Mouse (Mus musculus) hindbrain, embryonic 12.5 days (tissue): ENCODE results near the gene Mycbp2. TPM values are rescaled to one million over a fixed set of nuclear protein-coding genes. Genes with fewer than 3 reads are reported as not detected.

Experiments
- ATAC-seq: fragments of 200-750 bp; cut with Nextera tagmentation; 2 replicates; pipeline ENCODE4 v1.8.0; 2017; ENCODE audit warnings: moderate TSS enrichment; ENCODE audit not compliant: low FRiP score
- H3K27ac ChIP-seq: fragments of 300-500 bp; sonication (generic); 2 replicates; pipeline ENCODE4 v1.5.1; 2016; ENCODE audit warnings: mild to moderate bottlenecking
- H3K27me3 ChIP-seq: fragments of 300-500 bp; sonication (generic); 2 replicates; pipeline ENCODE4 v1.6.1; 2016; ENCODE audit warnings: mild to moderate bottlenecking
- H3K36me3 ChIP-seq: fragments of 300-500 bp; sonication (generic); 2 replicates; pipeline ENCODE4 v1.6.1; 2016; ENCODE audit warnings: mild to moderate bottlenecking
- H3K4me1 ChIP-seq: fragments of 300-500 bp; sonication (generic); 2 replicates; pipeline ENCODE4 v1.6.1; 2016
- H3K4me2 ChIP-seq: fragments of 300-500 bp; sonication (generic); replicated peaks from 2 replicates; pipeline ENCODE4 v1.6.1; 2016; ENCODE audit warnings: mild to moderate bottlenecking
- H3K4me3 ChIP-seq: fragments of 300-500 bp; sonication (generic); 2 replicates; pipeline ENCODE4 v1.5.1; 2016; ENCODE audit warnings: mild to moderate bottlenecking
- H3K9ac ChIP-seq: fragments of 300-500 bp; sonication (generic); 2 replicates; pipeline ENCODE4 v1.6.1; 2016; ENCODE audit warnings: mild to moderate bottlenecking, moderate library complexity
- H3K9me3 ChIP-seq: fragments of 300-500 bp; sonication (generic); replicated peaks from 2 replicates; pipeline ENCODE4 v1.6.1; 2016; ENCODE audit warnings: mild to moderate bottlenecking
- WGBS: fragments of 180-500 bp; shearing (Covaris S2); methylation state at CpG from one replicate; pipeline ENCODE4 v1.1.7; 2016; 5-methylcytosine and 5-hydroxymethylcytosine counted together
- polyA plus RNA-seq: library from polyadenylated mRNA; unstranded; fragments of >200 nt; fragmentation: Nextera tagmentation; extraction: Ambion mirVana; gene quantifications from 2 replicates; pipeline ENCODE4 v1.2.1, GENCODE M21; 2016

Gene Mycbp2
- 41.5 and 44.3 TPM in 2 replicates for polyA plus RNA-seq

DNA sequence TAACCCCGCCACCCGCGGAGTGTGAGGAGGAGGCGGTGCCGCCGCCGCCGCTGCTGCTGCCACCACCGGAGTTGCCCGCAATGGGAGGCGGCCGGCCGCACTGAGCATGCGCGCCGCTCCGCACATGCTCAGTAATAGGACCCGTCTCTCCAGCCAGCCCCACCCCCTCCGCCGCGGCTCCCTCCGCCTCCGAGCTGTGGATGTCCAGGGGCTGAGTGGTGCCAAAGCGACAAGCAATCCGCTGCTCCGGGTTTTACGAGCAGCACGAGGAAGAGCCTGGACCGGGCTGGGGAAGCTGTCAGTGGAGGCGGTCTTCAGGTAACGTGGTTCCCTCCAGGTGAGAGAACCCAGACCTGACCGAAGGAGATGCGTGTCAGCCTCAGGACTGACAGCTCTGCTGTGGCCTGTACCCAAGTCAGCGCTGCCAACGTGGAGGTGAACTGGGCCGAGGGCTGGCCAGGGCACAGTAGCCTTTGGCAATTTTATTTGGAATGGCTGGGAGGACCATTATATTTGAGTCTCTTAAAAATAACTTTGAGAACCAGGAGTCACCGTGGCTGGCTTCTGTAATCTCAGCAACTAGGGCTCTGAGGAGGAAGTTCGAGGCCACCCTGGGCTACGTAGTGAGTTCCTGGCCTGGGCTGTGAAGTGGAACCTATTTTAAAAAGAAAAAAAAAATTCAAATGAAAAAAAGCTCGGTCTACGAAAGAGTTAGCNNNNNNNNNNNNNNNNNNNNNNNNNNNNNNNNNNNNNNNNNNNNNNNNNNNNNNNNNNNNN lies at the start of gene Mycbp2:
Gene Mycbp2 (minus strand): TSS at position 86 of the 777 bp plus-strand sequence.
- H3K9me3 ChIP-seq: no peaks in the 10 kb centered on the region
- peak within 1 kb of the TSS; percentile 74 for H3K4me2 ChIP-seq
- peak; percentile 98 for ATAC-seq
- H3K27me3 ChIP-seq: no peaks in the 10 kb centered on the region
- peak within 1 kb of the TSS; percentile 82 for H3K4me3 ChIP-seq
- 5% methylated on average over 37 of the region's 41 CpGs for WGBS
- no peaks in the 10 kb centered on the region for H3K36me3 ChIP-seq
- H3K9ac ChIP-seq: peak within 1 kb of the TSS; percentile 89
- peaks cover 20% of the 10 kb centered on the region for H3K4me1 ChIP-seq
- peak within 1 kb of the TSS; percentile 98 for H3K27ac ChIP-seq

DNA sequence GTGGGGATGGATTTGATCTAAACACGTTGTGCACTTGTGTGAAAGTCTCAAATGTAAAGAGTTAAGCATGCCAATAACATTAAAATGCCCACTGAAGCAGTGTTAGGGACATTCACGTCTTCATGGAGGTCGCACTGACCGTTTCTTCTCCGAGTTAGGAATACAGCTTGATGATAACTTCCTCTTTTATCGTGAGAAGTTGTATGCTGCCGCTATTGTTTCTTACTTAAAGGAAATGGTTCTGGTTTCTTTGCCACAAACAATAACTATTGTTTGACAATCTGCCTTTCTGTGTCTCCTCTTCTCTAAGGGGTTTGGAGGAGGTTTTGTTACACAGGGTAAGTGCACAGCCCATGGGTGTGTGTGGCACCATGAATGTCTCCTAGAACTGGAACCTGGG lies 45.8 kb upstream of the Mycbp2 start:
- Histone ChIP-seq H3K4me1 (no peaks in the 10 kb centered on the region), H3K4me2 (no peak overlapping the region), H3K9me3 (no peaks in the 10 kb centered on the region), H3K27me3 (no peaks in the 10 kb centered on the region), H3K9ac (no peak overlapping the region), H3K27ac (no peak overlapping the region), H3K4me3 (no peak overlapping the region), H3K36me3 (no peaks in the 10 kb centered on the region)
- ATAC-seq: no peak
- WGBS: 69% methylated on average over 7 of the region's 7 CpGs

DNA sequence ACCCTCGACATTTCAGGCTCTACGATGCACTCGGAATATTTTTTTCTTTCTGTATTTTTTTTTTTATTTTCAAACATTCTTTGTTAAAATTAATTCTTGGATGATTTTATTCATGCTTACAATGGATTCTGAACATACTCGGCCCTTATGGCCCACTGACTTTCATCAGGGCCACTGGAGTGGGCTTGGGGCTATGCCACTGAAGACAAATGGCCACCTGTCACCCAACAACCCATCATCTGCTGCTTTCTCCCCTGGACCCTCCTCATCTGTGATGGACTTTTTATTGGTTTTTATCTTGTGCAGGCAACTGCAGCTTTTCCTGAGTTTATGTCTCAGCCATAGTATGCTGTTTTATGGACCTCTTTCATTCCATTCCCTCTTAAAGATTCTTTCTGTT lies 40.8 kb upstream of the Mycbp2 start:
- H3K27me3 ChIP-seq: no peaks in the 10 kb centered on the region
- H3K9ac ChIP-seq: no peak overlapping the region
- 90% methylated on average over 4 of the region's 4 CpGs for WGBS
- H3K4me3 ChIP-seq: no peak overlapping the region
- ATAC-seq: no peak
- no peak overlapping the region for H3K27ac ChIP-seq
- H3K36me3 ChIP-seq: no peaks in the 10 kb centered on the region
- no peak overlapping the region for H3K4me2 ChIP-seq
- no peaks in the 10 kb centered on the region for H3K9me3 ChIP-seq
- H3K4me1 ChIP-seq: no peaks in the 10 kb centered on the region

DNA sequence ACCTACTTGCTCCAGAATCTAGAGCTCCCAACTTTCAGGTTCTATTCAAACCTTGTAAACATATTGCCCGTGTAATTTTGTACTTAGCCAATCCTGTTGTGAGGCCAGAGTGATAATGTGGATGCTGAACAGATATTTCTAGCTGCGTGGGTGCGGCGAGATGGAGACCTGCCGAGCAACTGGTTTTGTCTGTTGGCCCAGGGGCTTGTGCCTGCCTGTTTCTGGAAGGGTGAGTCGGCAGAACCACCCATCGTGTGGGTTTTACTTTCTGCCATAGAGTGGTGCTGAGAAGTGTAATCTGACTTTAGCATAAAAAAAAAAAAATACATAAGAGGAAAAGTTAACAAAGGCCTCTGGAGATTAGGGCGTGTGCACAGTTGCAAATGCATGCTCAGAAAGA lies 40.3 kb upstream of the Mycbp2 start:
- WGBS: 74% methylated on average over 8 of the region's 8 CpGs
- Histone ChIP-seq H3K4me2 (no peak overlapping the region), H3K27ac (no peak overlapping the region), H3K9ac (no peak overlapping the region), H3K27me3 (no peaks in the 10 kb centered on the region), H3K36me3 (no peaks in the 10 kb centered on the region), H3K4me1 (no peaks in the 10 kb centered on the region), H3K9me3 (no peaks in the 10 kb centered on the region), H3K4me3 (no peak overlapping the region)
- ATAC-seq: no peak

DNA sequence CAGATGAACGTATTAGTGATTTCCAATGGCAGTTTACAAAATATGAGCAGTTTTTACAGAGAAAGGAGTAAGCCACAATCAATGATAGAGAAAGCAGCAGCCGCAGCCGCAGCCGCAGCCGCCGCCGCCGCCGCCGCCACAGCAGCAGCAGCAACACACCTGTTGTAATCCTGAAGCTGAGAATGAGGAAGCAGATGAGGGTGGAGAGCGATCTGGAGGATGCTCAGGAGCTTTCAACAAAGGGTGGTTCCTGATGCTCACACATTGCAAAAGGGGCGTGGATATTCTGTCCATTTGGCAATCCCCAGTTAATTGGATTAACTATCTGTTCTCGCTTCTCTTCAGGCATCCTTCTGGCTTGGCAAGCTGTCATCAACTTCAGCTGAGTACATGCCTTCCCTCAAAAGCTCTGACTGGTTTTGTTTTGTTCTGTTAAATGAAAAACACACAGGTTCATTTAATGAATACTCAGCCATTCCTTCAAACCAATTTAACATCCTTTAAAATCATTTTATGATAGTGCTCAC lies 38.5 kb upstream of the Mycbp2 start:
- 78% methylated on average over 13 of the region's 13 CpGs for WGBS
- no peak overlapping the region for H3K9ac ChIP-seq
- no peak for ATAC-seq
- H3K27ac ChIP-seq: no peak overlapping the region
- H3K4me2 ChIP-seq: no peak overlapping the region
- no peaks in the 10 kb centered on the region for H3K9me3 ChIP-seq
- no peaks in the 10 kb centered on the region for H3K36me3 ChIP-seq
- H3K4me1 ChIP-seq: no peaks in the 10 kb centered on the region
- no peak overlapping the region for H3K4me3 ChIP-seq
- no peaks in the 10 kb centered on the region for H3K27me3 ChIP-seq

DNA sequence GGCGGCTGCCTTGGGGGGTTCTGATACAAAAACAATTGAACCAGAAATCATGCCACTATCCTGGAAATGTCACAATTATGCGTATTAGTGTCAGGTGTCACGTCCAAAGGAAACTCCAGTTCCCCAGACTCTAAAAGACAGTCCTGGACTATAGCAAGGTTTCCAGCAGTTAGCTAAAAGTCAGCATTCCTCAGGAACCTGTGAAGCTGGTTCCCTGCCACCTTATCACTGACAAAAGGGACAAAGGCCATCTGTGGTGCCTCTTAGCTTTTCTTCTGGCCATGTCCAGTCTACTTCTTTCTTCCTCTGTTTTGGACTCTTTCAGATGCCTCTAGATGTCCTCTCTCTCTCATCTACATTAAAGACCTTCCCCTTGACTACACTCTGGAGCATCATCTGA lies 32.1 kb upstream of the Mycbp2 start:
- Histone ChIP-seq H3K4me3 (no peak overlapping the region), H3K36me3 (no peaks in the 10 kb centered on the region), H3K4me1 (no peaks in the 10 kb centered on the region), H3K27me3 (no peaks in the 10 kb centered on the region), H3K27ac (no peak overlapping the region), H3K4me2 (no peak overlapping the region), H3K9me3 (no peaks in the 10 kb centered on the region), H3K9ac (no peak overlapping the region)
- WGBS: 83% methylated on average over 3 of the region's 3 CpGs
- ATAC-seq: no peak

DNA sequence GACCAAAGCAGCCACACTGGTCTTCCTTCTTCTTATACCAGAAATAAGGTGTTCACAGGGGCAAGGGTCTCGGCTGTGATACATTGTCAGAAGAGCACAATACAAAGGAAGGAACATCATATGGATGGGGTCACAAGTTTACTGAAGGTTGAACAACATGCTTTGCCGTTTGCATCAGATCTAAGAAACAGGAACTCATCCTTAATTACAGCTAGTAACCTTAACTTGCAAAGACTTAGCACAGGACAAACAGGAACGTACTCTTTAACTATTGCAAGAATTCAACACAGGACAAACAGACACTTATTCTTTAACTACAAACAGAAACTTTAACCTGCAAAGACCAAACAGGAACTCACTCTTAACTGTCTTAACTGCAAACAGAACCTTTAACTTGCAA lies 30.2 kb upstream of the Mycbp2 start:
- Histone ChIP-seq H3K36me3 (no peaks in the 10 kb centered on the region), H3K4me2 (no peak overlapping the region), H3K27ac (no peak overlapping the region), H3K9ac (no peak overlapping the region), H3K4me1 (no peaks in the 10 kb centered on the region), H3K9me3 (no peaks in the 10 kb centered on the region), H3K27me3 (no peaks in the 10 kb centered on the region), H3K4me3 (no peak overlapping the region)
- ATAC-seq: no peak
- 89% methylated on average over 3 of the region's 3 CpGs for WGBS

DNA sequence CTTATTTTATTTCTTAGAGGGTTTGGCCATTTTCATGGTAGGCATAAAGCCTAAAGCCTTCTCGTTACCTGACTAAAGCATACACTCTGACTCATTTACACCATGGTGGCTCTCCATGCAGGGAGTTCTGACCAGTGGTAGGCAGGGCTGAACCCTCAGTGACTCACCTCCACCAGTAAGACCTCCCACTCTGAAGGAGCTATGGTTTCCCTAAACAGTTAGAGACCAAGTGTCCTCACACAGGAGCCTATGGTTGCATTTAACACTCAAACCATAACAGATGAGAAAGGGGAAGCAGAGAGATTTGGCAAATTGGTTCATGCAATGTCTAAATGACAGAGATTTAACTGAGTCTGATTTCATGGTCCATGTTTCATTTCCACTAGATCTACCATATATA lies 28.9 kb upstream of the Mycbp2 start:
- Histone ChIP-seq H3K4me3 (no peak overlapping the region), H3K9ac (no peak overlapping the region), H3K36me3 (no peaks in the 10 kb centered on the region), H3K4me2 (no peak overlapping the region), H3K27ac (no peak overlapping the region), H3K4me1 (no peaks in the 10 kb centered on the region), H3K27me3 (no peaks in the 10 kb centered on the region), H3K9me3 (no peaks in the 10 kb centered on the region)
- no peak for ATAC-seq
- 91% methylated on average over 1 of the region's 1 CpGs for WGBS

DNA sequence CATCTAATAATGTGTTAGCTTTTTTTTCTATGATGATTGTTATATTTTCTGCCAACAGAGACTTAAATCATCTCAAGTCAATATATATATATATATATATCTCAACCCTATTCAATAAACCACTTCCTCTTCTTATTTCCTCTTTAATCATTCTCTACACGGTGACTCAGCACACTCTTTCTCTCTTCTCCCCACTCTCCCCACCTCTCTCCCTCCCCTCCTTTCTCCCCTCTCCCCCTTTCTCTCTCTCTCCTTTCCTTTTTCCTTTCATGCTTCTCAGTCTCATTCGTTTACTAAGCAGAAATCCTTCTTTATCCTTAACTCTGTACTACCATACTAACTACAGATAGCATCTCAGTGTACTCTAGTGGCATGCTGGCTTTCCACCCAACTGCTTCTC lies 16.6 kb upstream of the Mycbp2 start:
- Histone ChIP-seq H3K9me3 (no peaks in the 10 kb centered on the region), H3K27ac (no peak overlapping the region), H3K4me3 (no peak overlapping the region), H3K27me3 (no peaks in the 10 kb centered on the region), H3K36me3 (no peaks in the 10 kb centered on the region), H3K9ac (no peak overlapping the region), H3K4me1 (no peaks in the 10 kb centered on the region), H3K4me2 (no peak overlapping the region)
- 74% methylated on average over 2 of the region's 2 CpGs for WGBS
- ATAC-seq: no peak

DNA sequence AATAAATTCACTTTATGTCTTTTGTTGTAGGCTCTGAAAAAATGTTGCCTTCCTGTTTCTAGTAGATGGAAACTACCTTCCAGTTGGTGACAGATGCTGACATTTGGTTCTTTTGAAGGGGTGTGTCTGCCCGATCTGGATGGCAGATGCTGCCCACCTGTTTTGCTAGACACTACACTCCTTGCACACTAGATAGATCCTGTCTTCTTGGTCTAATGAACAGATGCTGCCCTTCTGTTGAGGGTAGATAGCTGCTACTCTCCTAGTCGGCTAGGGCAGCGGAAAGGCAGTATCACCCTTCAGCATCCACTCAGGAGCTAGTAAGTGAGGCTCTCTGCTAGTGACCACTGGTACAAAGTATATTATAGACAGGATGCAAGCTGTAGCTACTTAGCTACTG lies 9.5 kb upstream of the Mycbp2 start:
- Histone ChIP-seq H3K27me3 (no peaks in the 10 kb centered on the region), H3K4me1 (peaks cover 8% of the 10 kb centered on the region), H3K27ac (no peak overlapping the region), H3K4me2 (no peak overlapping the region), H3K9ac (no peak overlapping the region), H3K9me3 (no peaks in the 10 kb centered on the region), H3K36me3 (no peaks in the 10 kb centered on the region), H3K4me3 (no peak overlapping the region)
- ATAC-seq: no peak
- WGBS: 72% methylated on average over 3 of the region's 3 CpGs

DNA sequence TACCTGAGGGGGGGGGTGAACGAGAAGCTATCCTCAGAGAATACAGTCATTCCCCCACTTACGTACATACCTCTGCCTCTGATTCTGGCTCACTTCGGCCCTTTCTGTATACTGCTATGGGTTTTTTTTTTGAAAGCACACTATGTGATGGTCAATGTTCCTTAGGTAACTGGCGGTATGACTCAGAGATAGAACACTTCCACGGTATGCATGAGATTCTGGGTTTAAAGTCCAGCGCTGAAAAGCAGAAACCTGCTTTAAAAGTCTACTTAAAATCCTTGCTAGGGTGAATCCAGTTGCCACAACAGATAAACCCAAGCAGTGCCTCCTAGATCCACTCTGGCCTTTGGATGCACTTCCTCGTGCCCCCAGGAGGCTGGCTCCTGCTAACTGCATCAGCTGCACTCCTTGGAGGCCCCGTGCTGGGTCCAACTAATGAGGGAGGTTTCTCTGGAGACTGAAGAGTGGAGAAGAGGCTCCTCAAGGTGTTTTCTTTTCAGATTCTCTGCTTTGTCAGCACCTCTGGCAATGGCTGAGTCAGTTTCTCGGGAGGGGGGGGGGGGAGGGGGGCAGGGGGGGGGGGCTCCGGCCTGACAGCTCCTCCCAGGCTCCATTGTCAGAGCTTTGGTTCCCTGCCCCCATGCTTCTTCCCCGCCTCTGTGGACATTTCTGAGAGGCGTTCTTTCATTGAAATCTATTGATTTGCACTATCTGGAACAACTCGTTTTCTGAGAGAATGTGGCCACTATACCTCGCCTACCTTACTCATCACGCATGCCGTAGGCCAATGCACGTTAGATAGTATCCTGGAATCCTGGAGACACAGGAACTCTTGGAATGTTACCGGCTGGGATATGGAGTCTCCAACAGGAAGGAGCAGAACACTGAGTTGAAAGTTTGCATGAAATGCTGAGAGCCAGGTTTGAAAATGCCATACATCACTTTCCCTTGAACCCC lies 8.1 kb upstream of the Mycbp2 start:
- no peak overlapping the region for H3K4me3 ChIP-seq
- H3K36me3 ChIP-seq: no peaks in the 10 kb centered on the region
- ATAC-seq: no peak; the same call in 1 of the 2 replicates
- no peaks in the 10 kb centered on the region for H3K9me3 ChIP-seq
- H3K27ac ChIP-seq: no peak overlapping the region; the same call in 1 of the 2 replicates
- H3K9ac ChIP-seq: 0 out of 2 replicates have a peak overlapping the region, but pooled peaks have one; percentile 27
- peak overlapping the region; percentile 40 for H3K4me2 ChIP-seq
- H3K4me1 ChIP-seq: peaks cover 11% of the 10 kb centered on the region
- no peaks in the 10 kb centered on the region for H3K27me3 ChIP-seq
- 28% methylated on average over 17 of the region's 18 CpGs for WGBS
